Mouse (Mus musculus): ENCODE measurements around the gene Acp4.
A peak's percentile ranks its signal among the peaks of the same experiment; 100 is the strongest.

Acp4 gene

GRCm38 (mm10) chr7:44273446-44273845, 16.3 kb upstream of the Acp4 start:
- TF ChIP-seq NANOG (IDR thresholded peaks at IDR 0.05; ENCODE audit: borderline replicate concordance, low read length) = no peak
- TF ChIP-seq CTCF (conservative IDR thresholded peaks at IDR 0.05; ENCODE audit: low read length) = no peak
- no peak for TF ChIP-seq POU5F1 (IDR thresholded peaks at IDR 0.05; ENCODE audit: borderline replicate concordance, low read length)
- Histone ChIP-seq H3K9me3 (ENCODE audit: low read length) (no peaks in the 10 kb centered on the region), H3K36me3 (ENCODE audit: insufficient read depth, low read length) (no peaks in the 10 kb centered on the region), H3K4me1 (replicated peaks; ENCODE audit: low read depth, low read length) (peaks cover 56% of the 10 kb centered on the region), H3K4me3 (replicated peaks; ENCODE audit: low read length) (peak overlapping the region; percentile 50), H3K27me3 (ENCODE audit: insufficient read depth, low read length) (0 out of 2 replicates have a peak, but pooled peaks cover under 1% of the 10 kb centered on the region)

DNA sequence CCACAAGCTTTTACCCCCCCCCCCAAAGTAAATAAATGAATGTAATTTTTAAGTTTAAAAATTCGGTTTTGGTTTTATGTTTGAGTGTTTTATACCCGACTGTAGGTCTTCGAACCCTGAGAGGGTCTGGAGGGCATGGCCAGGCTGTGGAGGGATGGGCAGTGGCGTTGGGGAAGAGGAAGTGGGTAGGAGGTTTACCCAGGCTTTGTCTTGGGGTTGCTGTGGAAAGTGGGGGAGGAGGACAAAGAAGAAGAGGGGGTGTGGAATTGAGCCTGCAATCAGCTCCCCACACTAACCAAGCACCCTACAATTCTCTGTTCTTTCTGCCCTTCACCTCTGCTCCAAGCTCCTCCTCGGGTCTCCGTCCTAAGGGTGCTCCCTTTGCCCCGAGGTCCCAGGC, 15.4 kb upstream of the Acp4 start:
- Histone ChIP-seq H3K4me1 (replicated peaks; ENCODE audit: low read depth, low read length) (peaks cover 54% of the 10 kb centered on the region), H3K9me3 (ENCODE audit: low read length) (no peaks in the 10 kb centered on the region), H3K36me3 (ENCODE audit: insufficient read depth, low read length) (no peaks in the 10 kb centered on the region), H3K4me3 (replicated peaks; ENCODE audit: low read length) (no peak overlapping the region), H3K27me3 (ENCODE audit: insufficient read depth, low read length) (peaks cover 8% of the 10 kb centered on the region; the same call in 1 of the 2 replicates)
- TF ChIP-seq CTCF (conservative IDR thresholded peaks at IDR 0.05; ENCODE audit: low read length) (no peak), POU5F1 (IDR thresholded peaks at IDR 0.05; ENCODE audit: borderline replicate concordance, low read length) (no peak), NANOG (IDR thresholded peaks at IDR 0.05; ENCODE audit: borderline replicate concordance, low read length) (no peak)

DNA sequence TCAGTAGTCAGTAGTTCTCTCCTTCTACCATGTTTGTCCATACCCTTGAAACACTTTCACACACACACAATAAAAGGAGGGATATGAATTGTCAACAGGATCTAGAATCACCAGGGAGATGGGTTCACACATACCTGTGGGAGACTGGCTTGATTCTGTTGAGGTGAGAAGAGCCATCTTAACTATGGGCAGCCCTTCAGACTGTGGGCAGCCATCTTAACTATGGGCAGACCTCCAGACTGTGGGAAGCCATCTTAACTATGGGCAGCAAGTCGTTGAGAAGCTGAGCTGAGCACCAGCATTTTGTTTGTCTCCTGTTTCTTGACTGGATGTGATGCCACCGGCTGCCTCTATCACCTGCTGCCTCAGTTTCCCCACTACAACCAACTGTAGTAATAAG, 14.1 kb upstream of the Acp4 start:
- Histone ChIP-seq H3K4me1 (replicated peaks; ENCODE audit: low read depth, low read length) (peaks cover 55% of the 10 kb centered on the region), H3K4me3 (replicated peaks; ENCODE audit: low read length) (no peak overlapping the region), H3K36me3 (ENCODE audit: insufficient read depth, low read length) (no peaks in the 10 kb centered on the region), H3K27me3 (ENCODE audit: insufficient read depth, low read length) (peaks cover 14% of the 10 kb centered on the region; the same call in 1 of the 2 replicates), H3K9me3 (ENCODE audit: low read length) (no peaks in the 10 kb centered on the region)
- TF ChIP-seq CTCF (conservative IDR thresholded peaks at IDR 0.05; ENCODE audit: low read length) = no peak
- no peak for TF ChIP-seq POU5F1 (IDR thresholded peaks at IDR 0.05; ENCODE audit: borderline replicate concordance, low read length)
- no peak for TF ChIP-seq NANOG (IDR thresholded peaks at IDR 0.05; ENCODE audit: borderline replicate concordance, low read length)

- no peaks in the 10 kb centered on the region for H3K9me3 ChIP-seq (ENCODE audit: low read length)
- no peak overlapping the region for H3K4me3 ChIP-seq (replicated peaks; ENCODE audit: low read length)
Measured at GRCm38 (mm10) chr7:44269397-44269796, 12.2 kb upstream of the Acp4 start.

DNA sequence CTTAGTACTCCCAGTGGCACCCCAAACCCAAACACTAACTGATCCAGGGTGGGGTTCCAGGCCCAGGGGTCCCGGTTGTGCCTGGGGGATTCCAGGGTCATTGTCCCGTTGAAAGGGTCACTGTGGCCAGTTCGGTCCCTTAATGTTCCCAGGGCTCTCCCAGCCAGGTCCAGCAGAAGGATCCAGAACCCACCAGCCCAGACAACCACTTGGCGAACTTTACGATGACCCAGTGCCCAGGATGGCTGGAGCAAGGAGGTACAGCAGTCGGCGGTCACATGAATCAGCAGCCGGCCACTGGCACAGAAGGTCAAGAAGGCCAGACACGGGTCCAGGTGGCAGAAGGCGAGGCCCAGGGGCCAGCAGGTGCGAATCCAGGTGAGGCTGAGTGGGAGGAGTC, 10.9 kb upstream of the Acp4 start:
- Histone ChIP-seq H3K9me3 (ENCODE audit: low read length) (no peaks in the 10 kb centered on the region), H3K36me3 (ENCODE audit: insufficient read depth, low read length) (no peaks in the 10 kb centered on the region), H3K4me1 (replicated peaks; ENCODE audit: low read depth, low read length) (peaks cover 31% of the 10 kb centered on the region), H3K27me3 (ENCODE audit: insufficient read depth, low read length) (peaks cover 18% of the 10 kb centered on the region), H3K4me3 (replicated peaks; ENCODE audit: low read length) (no peak overlapping the region)
- no peak for TF ChIP-seq NANOG (IDR thresholded peaks at IDR 0.05; ENCODE audit: borderline replicate concordance, low read length)
- TF ChIP-seq CTCF (conservative IDR thresholded peaks at IDR 0.05; ENCODE audit: low read length) = no peak
- TF ChIP-seq POU5F1 (IDR thresholded peaks at IDR 0.05; ENCODE audit: borderline replicate concordance, low read length) = no peak

More at GRCm38 (mm10) chr7:44269397-44269796, 12.2 kb upstream of the Acp4 start:
- Histone ChIP-seq H3K36me3 (ENCODE audit: insufficient read depth, low read length) (no peaks in the 10 kb centered on the region), H3K27me3 (ENCODE audit: insufficient read depth, low read length) (peaks cover 18% of the 10 kb centered on the region), H3K4me1 (replicated peaks; ENCODE audit: low read depth, low read length) (peaks cover 40% of the 10 kb centered on the region)
- no peak for TF ChIP-seq POU5F1 (IDR thresholded peaks at IDR 0.05; ENCODE audit: borderline replicate concordance, low read length)
- TF ChIP-seq CTCF (conservative IDR thresholded peaks at IDR 0.05; ENCODE audit: low read length) = no peak
- TF ChIP-seq NANOG (IDR thresholded peaks at IDR 0.05; ENCODE audit: borderline replicate concordance, low read length) = no peak

GRCm38 (mm10) chr7:44262791-44263643, 5.8 kb upstream of the Acp4 start:
- Histone ChIP-seq H3K27me3 (ENCODE audit: insufficient read depth, low read length) (peaks cover 23% of the 10 kb centered on the region), H3K4me1 (replicated peaks; ENCODE audit: low read depth, low read length) (peaks cover 35% of the 10 kb centered on the region), H3K4me3 (replicated peaks; ENCODE audit: low read length) (peak overlapping the region; percentile 69), H3K9me3 (ENCODE audit: low read length) (no peaks in the 10 kb centered on the region), H3K36me3 (ENCODE audit: insufficient read depth, low read length) (no peaks in the 10 kb centered on the region)
- TF ChIP-seq CTCF (conservative IDR thresholded peaks at IDR 0.05; ENCODE audit: low read length) (peak; percentile 96), POU5F1 (IDR thresholded peaks at IDR 0.05; ENCODE audit: borderline replicate concordance, low read length) (no peak), NANOG (IDR thresholded peaks at IDR 0.05; ENCODE audit: borderline replicate concordance, low read length) (no peak)

DNA sequence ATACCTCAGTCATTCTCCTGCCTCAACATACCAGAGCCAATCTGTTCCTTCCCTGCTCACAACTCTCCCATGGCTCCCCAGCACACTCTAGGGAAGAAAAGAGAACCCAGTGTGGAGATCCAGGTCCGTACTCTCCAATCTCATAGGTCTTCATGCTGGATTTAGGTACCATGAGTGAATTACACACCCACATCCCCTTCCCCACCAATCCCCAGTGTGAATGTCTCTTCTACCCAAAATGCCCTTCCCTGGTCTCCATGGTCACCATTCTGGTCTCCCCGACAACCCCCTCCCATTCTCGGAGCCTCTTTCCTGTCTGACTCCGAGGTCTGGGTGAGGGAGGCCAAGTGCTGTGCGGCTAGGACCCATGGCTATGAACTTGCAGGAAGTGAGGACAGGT, 4.0 kb upstream of the Acp4 start, which contains the start of gene Gm15517:
Gene Gm15517, plus strand, starts transcription at position 301 of the 400 bp plus-strand sequence.
- Histone ChIP-seq H3K27me3 (ENCODE audit: insufficient read depth, low read length) (peaks cover 14% of the 10 kb centered on the region), H3K4me1 (replicated peaks; ENCODE audit: low read depth, low read length) (peaks cover 31% of the 10 kb centered on the region), H3K36me3 (ENCODE audit: insufficient read depth, low read length) (no peaks in the 10 kb centered on the region), H3K4me3 (replicated peaks; ENCODE audit: low read length) (no peak within 1 kb of the TSS; the same call in 1 of the 2 replicates), H3K9me3 (ENCODE audit: low read length) (no peaks in the 10 kb centered on the region)
- no peak for TF ChIP-seq NANOG (IDR thresholded peaks at IDR 0.05; ENCODE audit: borderline replicate concordance, low read length)
- no peak for TF ChIP-seq POU5F1 (IDR thresholded peaks at IDR 0.05; ENCODE audit: borderline replicate concordance, low read length)
- no peak for TF ChIP-seq CTCF (conservative IDR thresholded peaks at IDR 0.05; ENCODE audit: low read length)

- Histone ChIP-seq H3K27me3 (ENCODE audit: insufficient read depth, low read length) (peaks cover 14% of the 10 kb centered on the region), H3K4me1 (replicated peaks; ENCODE audit: low read depth, low read length) (peaks cover 38% of the 10 kb centered on the region), H3K9me3 (ENCODE audit: low read length) (no peaks in the 10 kb centered on the region), H3K36me3 (ENCODE audit: insufficient read depth, low read length) (no peaks in the 10 kb centered on the region), H3K4me3 (replicated peaks; ENCODE audit: low read length) (no peak overlapping the region)
- no peak for TF ChIP-seq CTCF (conservative IDR thresholded peaks at IDR 0.05; ENCODE audit: low read length)
- TF ChIP-seq POU5F1 (IDR thresholded peaks at IDR 0.05; ENCODE audit: borderline replicate concordance, low read length) = no peak
Measured at GRCm38 (mm10) chr7:44260410-44260809, 3.2 kb upstream of the Acp4 start.
